Mouse (Mus musculus) limb, embryonic 14.5 days (tissue): ENCODE measurements at regions not wholly inside any gene's neighbourhood (a gene's known extent, or its start where the extent isn't known, plus 50 kb on each side); places are given as distances from the start of the nearest gene placed in this dataset.
A peak's percentile ranks its signal among the peaks of the same experiment; 100 is the strongest.

Source experiments
- ATAC-seq: fragments of 200-750 bp; cut with Nextera tagmentation; 2 replicates; pipeline ENCODE4 v1.8.0; 2017; ENCODE audit warnings: low read depth, moderate number of reproducible peaks, moderate TSS enrichment; ENCODE audit not compliant: low FRiP score
- DNase-seq: peaks from one replicate; pipeline ENCODE4 v3.0.0-alpha.2; 2015; ENCODE audit warnings: low spot score
- H3K27ac ChIP-seq: fragments of 300-500 bp; sonication (generic); replicated peaks from 2 replicates; pipeline ENCODE4 v1.5.1; 2014; ENCODE audit warnings: low read depth, mild to moderate bottlenecking, low read length, moderate library complexity, mixed read lengths
- H3K27me3 ChIP-seq: fragments of 300-500 bp; sonication (generic); 2 replicates; pipeline ENCODE4 v1.6.1; 2014; ENCODE audit warnings: low read length, mixed read lengths; ENCODE audit not compliant: control insufficient read depth, insufficient read depth
- H3K36me3 ChIP-seq: fragments of 300-500 bp; sonication (generic); 2 replicates; pipeline ENCODE4 v1.6.1; 2014; ENCODE audit warnings: mild to moderate bottlenecking, low read length, moderate library complexity, mixed read lengths; ENCODE audit not compliant: control insufficient read depth, insufficient read depth
- H3K4me1 ChIP-seq: fragments of 300-500 bp; sonication (generic); 2 replicates; pipeline ENCODE4 v1.6.1; 2014; ENCODE audit warnings: antibody characterized with exemption, low read length, mixed read lengths; ENCODE audit not compliant: control insufficient read depth, insufficient read depth
- H3K4me2 ChIP-seq: fragments of 300-500 bp; sonication (generic); replicated peaks from 2 replicates; pipeline ENCODE4 v1.6.1; 2014; ENCODE audit warnings: low read depth, mild to moderate bottlenecking, low read length, moderate library complexity; ENCODE audit not compliant: severe bottlenecking
- H3K4me3 ChIP-seq: fragments of 300-500 bp; sonication (generic); replicated peaks from 2 replicates; pipeline ENCODE4 v1.5.1; 2014; ENCODE audit warnings: low read length
- H3K9ac ChIP-seq: fragments of 300-500 bp; sonication (generic); 2 replicates; pipeline ENCODE4 v1.6.1; 2014; ENCODE audit warnings: mild to moderate bottlenecking, low read depth, low read length, moderate library complexity; ENCODE audit not compliant: severe bottlenecking
- H3K9me3 ChIP-seq: fragments of 300-500 bp; sonication (generic); 2 replicates; pipeline ENCODE4 v1.6.1; 2016; ENCODE audit warnings: low read length; ENCODE audit not compliant: control insufficient read depth
- POLR2A ChIP-seq: fragments of 200-500 bp; IDR thresholded peaks from 2 replicates; pipeline ENCODE4 v1.8.0; 2012; ENCODE audit warnings: inconsistent platforms, mild to moderate bottlenecking, moderate library complexity, borderline replicate concordance; ENCODE audit not compliant: insufficient read depth, insufficient read length; ENCODE audit errors: extremely low read depth
- WGBS: fragments of 180-500 bp; shearing (Covaris S2); extraction: QIAGEN DNeasy Blood & Tissue Kit; methylation state at CpG from one replicate; pipeline ENCODE4 v1.1.7; 2014; 5-methylcytosine and 5-hydroxymethylcytosine counted together

- no peaks in the 10 kb centered on the region for H3K27me3 ChIP-seq
- no peaks in the 10 kb centered on the region for H3K4me1 ChIP-seq
- H3K4me2 ChIP-seq, result no peak overlapping the region
- no peak for DNase-seq
- no peak for ATAC-seq
- no peak overlapping the region for H3K9ac ChIP-seq
- TF ChIP-seq POLR2A, result no peak
- H3K4me3 ChIP-seq, result no peak overlapping the region
- 84% methylated on average over 4 of the region's 4 CpGs for WGBS
- H3K9me3 ChIP-seq, result no peaks in the 10 kb centered on the region
- no peaks in the 10 kb centered on the region for H3K36me3 ChIP-seq
- H3K27ac ChIP-seq, result no peak overlapping the region
Measured at GRCm38 (mm10) chr16:75487915-75488314, 97.9 kb downstream of the Lipi start.

GRCm38 (mm10) chr16:75483878-75484277 is 102.0 kb downstream of the Lipi start:
- H3K4me3 ChIP-seq, result no peak overlapping the region
- no peak overlapping the region for H3K4me2 ChIP-seq
- no peak overlapping the region for H3K9ac ChIP-seq
- DNase-seq (no peak), ATAC-seq (no peak)
- no peaks in the 10 kb centered on the region for H3K4me1 ChIP-seq
- no peak for TF ChIP-seq POLR2A
- no peaks in the 10 kb centered on the region for H3K9me3 ChIP-seq
- no peaks in the 10 kb centered on the region for H3K27me3 ChIP-seq
- H3K27ac ChIP-seq, result no peak overlapping the region
- H3K36me3 ChIP-seq, result no peaks in the 10 kb centered on the region
- 89% methylated on average over 5 of the region's 5 CpGs for WGBS

- WGBS, result 80% methylated on average over 6 of the region's 6 CpGs
Measured at GRCm38 (mm10) chr16:75465420-75465975, 120.4 kb downstream of the Lipi start.

GRCm38 (mm10) chr16:75462136-75462535 is 123.7 kb downstream of the Lipi start:
- Histone ChIP-seq H3K4me2 (no peak overlapping the region), H3K27ac (no peak overlapping the region), H3K36me3 (no peaks in the 10 kb centered on the region), H3K4me1 (no peaks in the 10 kb centered on the region), H3K9me3 (no peaks in the 10 kb centered on the region), H3K4me3 (no peak overlapping the region), H3K27me3 (no peaks in the 10 kb centered on the region), H3K9ac (no peak overlapping the region)
- ATAC-seq (no peak), DNase-seq (no peak)
- 84% methylated on average over 3 of the region's 3 CpGs for WGBS
- no peak for TF ChIP-seq POLR2A

More at GRCm38 (mm10) chr16:75465420-75465975, 120.4 kb downstream of the Lipi start:
- no peak overlapping the region for H3K9ac ChIP-seq
- no peaks in the 10 kb centered on the region for H3K9me3 ChIP-seq
- no peaks in the 10 kb centered on the region for H3K4me1 ChIP-seq
- H3K27ac ChIP-seq, result no peak overlapping the region
- TF ChIP-seq POLR2A, result no peak
- no peak overlapping the region for H3K4me3 ChIP-seq
- no peak for DNase-seq
- H3K36me3 ChIP-seq, result no peaks in the 10 kb centered on the region
- H3K27me3 ChIP-seq, result no peaks in the 10 kb centered on the region
- H3K4me2 ChIP-seq, result no peak overlapping the region
- no peak for ATAC-seq

- DNase-seq, result peak; percentile 59
- ATAC-seq, result peak; percentile 62; the same call in 1 of the 2 replicates
- WGBS, result 3% methylated on average over 14 of the region's 14 CpGs
- Histone ChIP-seq H3K9me3 (no peaks in the 10 kb centered on the region), H3K27me3 (no peaks in the 10 kb centered on the region), H3K27ac (no peak overlapping the region), H3K4me2 (peak overlapping the region; percentile 29; the same call in 1 of the 2 replicates), H3K4me1 (peaks cover 3% of the 10 kb centered on the region; the same call in 1 of the 2 replicates), H3K4me3 (no peak overlapping the region), H3K9ac (no peak overlapping the region), H3K36me3 (no peaks in the 10 kb centered on the region)
- TF ChIP-seq POLR2A, result no peak
Measured at GRCm38 (mm10) chr16:75446901-75447514, 138.9 kb downstream of the Lipi start.
